Mouse (Mus musculus) spleen, adult 2 months (tissue): ENCODE data around the gene Abcg8.

Source experiments
- CTCF ChIP-seq: fragments of 200-500 bp; IDR thresholded peaks from 2 replicates; pipeline ENCODE4 v1.5.1; 2011; ENCODE audit warnings: mild to moderate bottlenecking, inconsistent platforms; ENCODE audit not compliant: insufficient read depth, insufficient read length, insufficient replicate concordance; ENCODE audit errors: extremely low read depth
- POLR2A ChIP-seq: fragments of 200-500 bp; IDR thresholded peaks from 2 replicates; pipeline ENCODE4 v1.6.1; 2011; ENCODE audit warnings: low read depth, low read length, inconsistent platforms

DNA sequence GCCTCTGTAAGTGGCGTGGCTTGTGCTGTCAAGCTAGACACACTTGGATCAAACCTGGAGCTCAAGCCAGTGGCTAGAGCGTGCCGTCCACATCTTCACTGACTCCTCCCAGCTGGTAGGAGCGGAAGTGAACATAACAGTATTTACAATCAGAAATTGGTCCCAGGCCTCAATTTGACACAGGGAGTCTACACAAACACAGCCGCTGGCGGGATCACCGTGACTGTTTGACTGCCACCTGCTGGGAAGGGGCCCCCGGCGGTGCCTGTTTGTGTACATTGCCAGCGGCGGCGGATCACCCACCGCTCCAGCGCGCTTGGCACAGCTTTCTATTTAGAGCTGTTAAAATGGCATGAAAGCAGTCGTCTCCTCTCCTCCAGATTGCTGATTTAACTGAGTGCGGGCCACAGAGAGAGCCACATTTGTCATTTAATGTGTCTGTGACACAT is 33.3 kb downstream of the Abcg8 start:
- TF ChIP-seq CTCF (no peak), POLR2A (no peak)
